Mouse (Mus musculus) R1 (cell line): ENCODE results near the gene Ifitm5.

Source experiments
- DNase-seq: peaks from one replicate; pipeline ENCODE4 v3.0.0-alpha.2; 2018; ENCODE audit warnings: low read depth, low spot score

Ifitm5 gene

DNA sequence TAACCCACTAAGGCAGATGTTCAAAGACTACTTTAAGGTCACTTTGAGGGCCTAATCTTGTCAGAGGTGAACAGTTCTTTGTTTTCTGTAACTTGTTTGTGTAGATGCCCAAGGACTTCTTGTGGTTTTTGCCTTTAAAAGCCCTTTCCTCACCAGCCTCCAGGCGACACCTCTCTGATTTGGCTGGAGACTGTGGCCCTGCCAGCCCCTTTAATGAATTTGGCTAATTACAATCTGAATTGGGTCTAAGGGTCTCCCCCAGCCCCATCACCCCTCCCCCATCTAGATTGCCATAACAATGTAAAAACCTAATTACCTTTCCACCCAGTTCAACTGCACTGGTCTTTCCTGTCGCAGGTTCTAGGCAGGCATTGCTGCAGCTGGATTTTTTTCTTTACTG lies 12.6 kb upstream of the Ifitm5 start:
- peak; percentile 57 for DNase-seq

DNA sequence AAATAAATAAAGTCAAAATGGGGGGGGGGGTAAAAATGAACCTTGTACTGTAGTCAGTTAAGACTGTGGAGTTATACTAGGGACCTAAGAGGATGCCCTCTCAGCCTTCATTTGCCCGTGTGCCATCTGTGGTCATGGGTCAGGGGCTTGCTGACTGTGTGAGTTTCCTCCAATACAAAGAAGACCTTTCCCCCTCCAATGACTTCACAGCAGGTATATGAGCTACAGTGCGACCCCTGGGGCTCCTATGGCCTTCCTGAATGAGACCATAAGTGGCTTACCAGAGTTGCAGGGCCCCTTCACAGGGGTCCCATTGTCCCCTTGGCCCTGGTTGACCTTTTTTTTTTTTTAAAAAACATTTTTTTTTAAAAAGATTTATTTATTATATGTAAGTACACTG lies 11.3 kb upstream of the Ifitm5 start:
- no peak for DNase-seq

DNA sequence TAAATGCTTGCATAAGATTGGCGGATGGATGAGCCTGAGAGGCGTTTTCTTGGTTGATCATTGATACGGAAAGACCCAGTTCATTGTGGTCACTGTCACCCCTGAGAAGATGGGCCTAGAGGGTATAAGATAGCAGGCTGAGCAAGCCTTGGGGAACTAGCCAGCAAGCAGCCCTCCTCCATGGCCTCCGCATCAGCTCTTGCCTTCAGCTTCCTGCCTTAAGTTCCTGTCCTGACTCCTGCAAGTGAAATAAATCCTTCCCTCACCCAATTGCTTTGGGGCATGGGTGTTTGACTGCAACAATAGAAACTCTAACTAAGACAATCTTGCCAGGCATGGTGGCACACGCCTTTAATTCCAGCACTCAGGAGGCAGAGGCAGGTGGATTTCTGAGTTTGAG lies 9.9 kb upstream of the Ifitm5 start:
- peak; percentile 71 for DNase-seq

DNA sequence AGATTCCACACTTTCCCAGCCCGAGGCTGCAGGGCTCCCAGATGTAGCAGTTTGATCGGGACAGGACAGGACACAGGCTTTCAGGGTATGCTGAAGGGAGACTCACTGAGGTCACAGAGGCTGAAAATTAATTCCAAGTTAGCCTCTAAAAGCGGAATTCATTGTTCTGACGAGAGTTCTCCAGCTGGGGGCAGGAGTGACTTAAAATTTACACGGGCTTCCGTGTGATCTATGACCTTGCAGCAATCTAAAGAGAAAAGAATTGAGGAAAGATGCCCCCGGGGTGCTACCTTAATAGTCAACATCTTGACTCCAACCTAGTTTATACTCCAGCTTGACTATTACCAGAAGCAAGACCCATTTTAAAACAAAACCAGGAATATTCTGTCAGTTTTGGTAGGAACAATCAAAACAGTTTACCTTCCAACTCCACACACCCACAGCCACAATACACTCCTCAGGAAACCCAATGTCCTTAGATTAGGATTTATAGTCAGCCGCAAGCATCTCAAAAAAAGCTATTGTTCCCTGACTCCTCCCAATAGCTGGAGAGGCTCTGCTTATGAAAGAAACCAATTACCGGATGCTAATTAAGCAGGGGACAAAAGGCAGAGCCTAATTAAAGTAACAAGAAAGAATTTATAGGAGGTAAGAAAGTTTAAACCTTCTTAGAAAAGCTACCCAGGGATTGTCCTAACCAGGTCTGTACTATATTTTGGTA lies 9.2 kb upstream of the Ifitm5 start:
- DNase-seq: peak; percentile 95

DNA sequence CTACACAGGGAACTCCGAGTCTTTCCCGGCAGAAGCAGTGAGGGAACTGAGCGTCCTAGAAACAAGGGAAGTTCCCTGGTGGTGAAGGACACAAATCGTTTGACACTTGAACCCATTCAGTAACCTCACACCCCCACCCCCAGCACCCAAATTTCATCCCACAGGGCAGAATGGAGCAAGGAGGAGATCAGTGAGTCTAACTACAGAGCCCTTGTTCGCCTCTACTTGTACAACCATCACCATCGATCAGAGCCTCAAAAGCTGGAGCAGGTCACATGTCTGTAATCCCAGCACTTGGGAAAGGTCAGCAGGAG lies 6.4 kb upstream of the Ifitm5 start:
- no peak for DNase-seq

DNA sequence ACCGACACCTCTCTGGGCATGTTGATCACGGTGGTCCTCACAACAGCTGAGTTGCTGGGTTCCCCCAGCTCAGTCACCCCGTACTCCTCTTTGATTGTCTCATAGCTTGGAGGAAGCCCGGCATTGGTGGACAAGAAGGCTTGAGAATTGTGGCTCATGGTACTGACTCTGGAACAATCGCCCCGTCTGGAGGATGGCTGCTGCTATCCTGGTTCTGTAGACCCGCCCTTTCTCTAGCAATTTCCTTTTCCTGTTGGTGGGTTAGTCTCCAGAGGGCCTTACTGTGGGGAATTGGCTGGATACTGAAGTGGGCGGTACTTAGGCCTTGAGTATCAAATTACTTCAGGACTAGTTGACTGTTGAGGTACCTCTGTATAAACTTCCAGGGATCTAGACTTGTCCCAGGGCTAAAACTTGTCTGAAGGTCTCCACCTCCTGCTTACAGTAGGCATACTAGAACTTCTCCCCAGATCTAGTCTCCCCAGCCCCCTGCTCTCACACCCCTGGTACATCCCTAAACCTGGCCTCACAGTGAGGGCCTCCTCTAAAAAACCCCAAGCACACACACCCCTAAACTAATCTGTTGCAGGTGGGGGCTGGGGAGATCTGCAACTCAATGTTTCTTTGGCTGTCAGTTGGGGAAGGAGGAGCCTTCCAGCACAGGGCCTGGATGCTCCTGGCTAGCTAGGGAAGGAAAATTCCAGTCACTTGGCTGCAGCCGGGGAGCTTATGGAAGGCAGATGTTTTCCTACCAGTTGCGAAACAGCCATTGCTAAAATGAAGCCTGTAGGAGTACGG lies 5.9 kb upstream of the Ifitm5 start, which contains the start of the genes Gm45717 and Ifitm2:
TSS of gene Gm45717 (minus strand) at position 180 of the 798 bp plus-strand sequence.
TSS of gene Ifitm2 (minus strand) at position 230 of the 798 bp plus-strand sequence.
- DNase-seq: peak; percentile 99

DNA sequence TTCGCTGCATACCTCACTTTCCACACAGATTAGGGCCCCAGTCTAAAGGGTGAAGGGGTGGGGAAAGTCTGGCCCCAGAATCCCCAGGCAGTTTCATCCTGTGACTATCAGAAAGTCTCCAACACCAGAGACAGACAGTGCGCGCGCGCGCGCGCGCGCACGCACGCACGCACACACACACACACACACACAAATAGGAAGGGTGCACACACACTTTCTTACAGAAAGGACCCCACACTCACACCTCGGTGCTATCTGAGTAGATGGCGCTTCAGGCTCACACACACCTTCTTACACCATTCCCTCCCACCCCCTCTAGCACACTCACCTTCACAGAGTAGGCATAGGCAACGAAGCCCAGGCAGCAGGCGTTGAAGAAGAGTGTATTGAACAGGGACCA lies 5.3 kb upstream of the Ifitm5 start:
- DNase-seq: peak; percentile 50

DNA sequence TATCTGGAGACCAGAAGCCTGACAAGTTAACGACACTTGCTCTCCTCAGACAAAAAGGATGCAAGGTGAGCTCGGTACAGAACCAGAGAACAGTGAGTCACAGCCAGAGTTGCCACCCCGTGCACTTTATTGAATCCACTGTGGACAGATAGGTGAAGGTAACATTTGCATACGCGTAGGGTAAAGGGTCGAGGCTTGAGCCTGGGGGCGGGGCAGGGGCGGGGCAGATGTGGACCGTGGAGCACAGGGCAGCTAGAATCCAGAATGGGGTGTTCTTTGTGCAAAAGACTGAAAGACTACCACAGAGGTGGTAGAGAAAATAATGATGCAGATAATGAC lies 4.6 kb upstream of the Ifitm5 start:
- DNase-seq: peak; percentile 62

DNA sequence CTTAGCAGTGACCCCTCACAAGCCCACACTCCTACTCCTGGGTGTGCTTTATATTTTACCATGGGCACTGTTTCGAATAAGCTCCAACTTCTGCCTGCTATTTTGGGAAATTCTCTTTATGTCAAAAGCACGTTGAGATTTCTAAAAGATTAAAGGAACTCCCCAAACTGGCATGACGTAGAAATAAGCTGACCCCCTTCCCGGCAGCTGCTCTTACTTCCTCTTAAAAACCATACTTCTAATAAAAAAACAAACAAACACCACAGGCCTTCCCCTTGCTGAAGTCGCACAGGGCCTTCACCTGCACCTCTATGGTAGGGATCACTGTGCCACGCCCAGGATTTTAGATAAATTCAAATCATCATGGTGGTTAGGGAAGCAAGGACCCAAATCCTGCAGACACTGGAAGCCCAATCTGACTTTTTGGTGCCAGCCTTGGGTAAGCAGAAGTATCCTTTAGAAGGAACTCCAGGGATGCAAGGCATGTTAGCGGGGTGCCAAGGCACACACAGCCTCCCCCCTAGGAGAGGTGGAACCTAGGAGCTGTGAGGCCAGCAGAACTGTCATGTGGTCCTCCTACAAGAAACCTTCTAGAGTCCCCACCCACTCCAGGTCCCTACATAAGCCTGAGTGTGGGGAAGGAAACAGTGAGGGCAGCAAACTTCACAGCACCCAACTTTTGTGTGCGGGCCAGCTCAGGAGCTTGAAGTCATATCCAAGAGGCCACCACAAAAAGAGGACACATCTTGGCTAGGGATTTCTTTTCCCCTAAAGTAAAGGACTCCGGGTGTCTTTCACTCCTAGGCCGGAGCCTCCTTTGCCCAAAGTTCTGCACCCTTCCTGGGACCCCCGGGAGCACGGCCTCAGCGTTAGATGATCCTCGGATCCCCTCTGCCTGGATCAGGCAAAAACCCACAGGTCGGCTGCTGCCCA lies 4.0 kb upstream of the Ifitm5 start:
- no peak for DNase-seq

DNA sequence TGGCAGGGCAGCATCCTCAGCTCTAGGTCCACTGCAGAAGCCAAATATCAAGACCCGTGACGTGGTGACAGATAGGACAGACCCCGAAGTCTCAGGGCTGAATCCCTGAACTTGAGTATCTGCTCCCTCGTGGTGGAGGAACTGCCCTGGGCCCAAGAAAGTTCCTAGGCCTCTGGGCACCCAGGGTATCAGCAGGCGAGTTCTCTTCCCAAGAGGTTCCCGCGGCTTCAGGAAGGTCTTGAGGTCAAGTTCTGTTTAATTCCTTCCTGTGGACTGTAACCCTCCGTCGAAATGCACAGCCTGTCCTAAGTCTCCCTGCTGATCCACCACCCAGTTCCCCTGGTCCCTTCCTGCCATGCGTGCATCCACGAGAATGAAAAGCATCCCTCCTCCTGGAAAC lies 3.0 kb upstream of the Ifitm5 start:
- no peak for DNase-seq

DNA sequence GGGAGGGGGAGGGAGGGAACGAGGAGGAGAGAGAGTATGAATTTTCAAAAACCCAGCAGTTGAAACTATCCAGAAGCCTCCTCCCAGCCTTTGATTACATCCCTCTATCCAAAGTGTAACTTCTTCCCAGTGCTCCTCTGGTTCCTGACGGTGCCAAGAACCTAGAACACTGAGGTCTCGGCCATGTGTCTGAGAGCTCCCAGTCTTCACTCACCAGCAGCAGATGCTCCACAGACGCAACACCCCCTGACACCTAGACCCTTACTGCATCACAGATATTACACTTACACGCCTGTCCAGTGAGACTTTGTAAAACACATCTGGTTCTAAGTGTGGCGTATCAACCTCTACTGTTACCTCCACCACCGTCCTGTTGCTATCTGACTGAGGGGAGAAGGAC lies 2.4 kb upstream of the Ifitm5 start:
- no peak for DNase-seq

DNA sequence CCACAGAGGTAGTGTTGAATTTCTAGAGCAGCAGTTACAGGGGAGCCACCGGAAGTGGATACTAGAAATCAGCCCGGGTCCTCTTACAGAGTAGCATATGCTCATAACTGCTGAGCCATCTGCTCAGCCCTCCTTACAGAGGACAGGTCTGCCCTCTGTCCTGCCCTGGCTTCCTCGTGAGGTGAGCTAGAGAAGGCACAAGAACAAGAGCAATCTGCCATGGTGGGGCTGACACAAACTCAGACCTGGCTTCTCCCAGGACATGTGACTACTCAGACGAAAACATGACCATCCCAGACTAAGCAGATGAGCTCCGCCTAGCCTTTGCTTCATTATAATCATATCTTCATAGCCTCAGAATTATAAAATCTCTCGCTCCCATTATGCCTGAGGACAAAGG lies 1.7 kb upstream of the Ifitm5 start:
- no peak for DNase-seq

DNA sequence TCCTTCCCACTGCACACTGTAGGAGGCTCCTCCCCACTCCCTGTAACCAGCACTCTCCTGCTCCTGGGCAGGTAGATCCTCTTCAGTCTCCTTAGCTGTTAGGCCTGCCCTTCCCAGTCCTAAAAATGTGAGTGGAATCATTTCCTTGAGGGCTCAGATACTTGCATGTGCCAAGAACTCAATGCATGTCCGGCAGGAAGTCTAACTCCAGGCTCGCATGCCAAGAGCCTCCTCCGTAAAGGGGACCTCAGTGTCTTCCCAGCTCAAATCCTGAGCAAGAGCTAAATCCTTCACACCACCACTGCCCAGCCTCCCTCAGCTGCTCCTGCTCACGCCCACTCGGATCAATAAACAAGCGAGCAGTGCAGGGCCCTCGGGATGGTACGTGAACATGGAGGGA lies 960 bp upstream of the Ifitm5 start:
- DNase-seq: no peak

DNA sequence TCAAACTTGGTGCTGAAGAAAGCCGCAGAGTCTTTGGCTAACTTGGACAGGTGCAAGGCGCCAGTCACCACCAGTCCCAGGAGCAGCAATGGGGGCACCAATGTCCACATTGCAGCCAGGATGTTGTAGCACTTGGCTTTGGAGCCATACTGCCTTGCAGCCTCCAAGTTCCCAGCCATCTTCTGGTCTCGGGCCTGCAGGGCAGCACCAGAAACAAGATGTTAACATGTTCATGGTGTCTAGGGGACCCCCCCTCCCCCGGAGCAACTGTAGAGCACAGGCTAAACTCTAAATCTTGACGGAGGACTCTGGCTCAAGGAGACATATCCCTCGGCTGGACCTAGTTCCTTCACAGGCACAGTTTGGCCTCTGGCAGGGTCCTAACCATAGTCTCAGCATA lies 836 bp downstream of the Ifitm5 start:
- no peak for DNase-seq

DNA sequence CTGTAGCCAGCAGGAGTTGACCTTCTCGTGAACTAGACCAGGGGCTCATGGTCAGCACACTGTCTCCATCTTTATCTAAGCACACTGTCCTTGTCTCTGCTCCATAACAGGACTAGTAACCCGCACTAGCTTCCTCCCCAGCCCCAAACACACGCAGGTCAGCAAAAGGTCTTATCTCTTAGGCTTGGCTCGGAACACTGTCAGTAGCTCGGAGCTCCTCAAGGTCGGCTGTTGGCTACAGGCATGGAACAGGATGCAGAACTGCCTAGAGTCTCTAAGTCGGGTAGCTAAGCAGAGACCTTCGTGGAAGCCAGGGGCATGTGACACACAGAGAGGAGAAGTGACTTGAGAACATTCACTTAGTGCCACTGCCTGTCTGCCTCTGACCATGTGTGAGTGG lies 1.9 kb downstream of the Ifitm5 start:
- no peak for DNase-seq

DNA sequence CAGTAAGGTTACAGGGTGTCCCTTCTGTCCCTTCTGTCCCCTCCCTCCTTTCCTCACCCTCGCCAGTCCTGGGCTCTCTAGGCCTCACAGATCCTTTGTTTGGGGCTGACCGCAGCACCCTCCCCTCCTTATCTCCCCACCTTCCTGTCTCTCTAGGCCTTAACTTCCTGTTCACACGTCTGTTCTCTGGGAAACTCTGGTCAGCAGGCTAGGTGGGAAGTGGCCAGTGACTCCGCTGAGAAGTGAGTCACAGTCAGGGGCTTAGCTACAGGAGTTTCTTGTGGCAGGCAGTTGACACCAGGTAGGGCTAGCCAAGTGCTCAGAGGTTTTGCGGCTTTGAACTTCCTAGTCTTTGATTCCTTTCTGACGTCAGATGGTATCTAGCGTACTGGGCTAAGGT lies 3.1 kb downstream of the Ifitm5 start:
- no peak for DNase-seq

DNA sequence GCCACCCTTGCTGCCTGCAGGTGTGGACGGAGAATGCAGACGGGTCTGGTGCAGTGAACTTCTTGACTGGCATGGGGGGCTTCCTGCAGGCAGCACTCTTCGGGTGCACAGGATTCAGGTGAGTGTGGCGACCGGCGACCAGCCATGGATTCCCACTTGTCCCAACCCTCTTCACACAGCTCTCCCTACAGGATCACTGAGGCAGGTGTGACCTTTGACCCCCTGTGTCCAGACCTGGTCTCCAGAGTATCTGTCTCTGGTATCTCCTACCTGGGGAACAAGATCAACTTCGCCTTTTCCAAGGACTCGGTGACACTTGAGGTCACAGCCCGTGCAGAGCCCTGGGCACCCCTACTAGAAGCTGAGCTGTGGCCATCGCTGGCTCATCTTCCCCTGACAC lies 3.8 kb downstream of the Ifitm5 start:
- no peak for DNase-seq

DNA sequence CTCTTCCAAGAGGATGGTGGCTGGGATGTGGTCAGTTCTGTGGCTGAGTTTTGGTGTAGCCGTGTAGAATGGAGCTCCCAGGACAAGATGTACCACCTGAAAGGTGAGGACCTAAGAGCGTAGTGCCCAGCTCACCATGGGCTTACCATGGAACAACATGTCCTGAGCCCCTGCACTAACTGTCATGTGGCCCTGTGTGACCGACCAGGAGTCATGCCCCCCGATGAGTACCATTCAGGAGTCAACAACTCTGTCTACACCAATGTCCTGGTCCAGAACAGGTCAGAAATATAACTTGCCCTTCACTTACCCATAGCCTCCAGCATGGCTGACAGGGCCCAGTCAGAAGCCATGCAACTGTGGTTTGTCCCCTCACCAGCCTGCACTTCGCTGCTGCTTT lies 4.8 kb downstream of the Ifitm5 start:
- no peak for DNase-seq

DNA sequence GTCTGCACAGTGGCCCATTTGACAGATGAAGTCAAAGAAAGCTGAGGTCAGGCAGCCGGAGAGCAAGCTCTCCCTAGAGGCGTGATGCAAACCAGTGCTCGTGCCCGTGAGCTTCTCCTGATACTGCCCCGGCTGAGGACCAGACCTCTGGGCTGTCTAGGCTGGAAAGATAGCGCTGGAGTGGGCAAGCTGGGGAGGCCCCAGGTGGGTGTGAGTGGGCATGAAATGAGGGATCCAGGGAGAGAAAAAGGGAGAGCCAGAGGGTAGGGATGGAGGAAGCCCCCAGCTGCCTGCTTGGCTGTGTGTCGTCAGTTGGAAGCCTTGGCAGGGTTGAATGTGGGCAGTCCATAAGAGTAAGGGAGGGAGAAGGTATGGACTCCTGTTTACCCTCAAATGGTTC lies 5.9 kb downstream of the Ifitm5 start:
- DNase-seq: no peak

DNA sequence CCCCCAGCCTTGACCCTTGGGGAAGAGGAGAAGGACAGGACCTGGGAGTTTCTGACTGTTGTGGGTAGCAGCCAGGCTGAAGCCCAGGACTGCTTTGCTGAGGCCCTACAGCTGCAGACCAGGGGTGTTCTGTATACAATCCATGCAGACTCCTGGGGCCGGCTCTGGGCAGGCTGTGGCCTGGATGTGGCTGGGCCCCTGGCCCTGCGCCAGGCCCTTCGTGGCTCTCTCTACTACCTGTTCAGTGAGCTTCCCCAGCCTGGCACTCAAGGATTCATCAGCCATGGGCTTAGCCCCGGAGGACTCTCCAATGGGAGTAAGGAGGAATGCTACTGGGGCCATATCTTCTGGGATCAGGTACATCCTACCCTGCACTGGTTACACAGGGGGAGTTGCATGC lies 6.7 kb downstream of the Ifitm5 start:
- no peak for DNase-seq

DNA sequence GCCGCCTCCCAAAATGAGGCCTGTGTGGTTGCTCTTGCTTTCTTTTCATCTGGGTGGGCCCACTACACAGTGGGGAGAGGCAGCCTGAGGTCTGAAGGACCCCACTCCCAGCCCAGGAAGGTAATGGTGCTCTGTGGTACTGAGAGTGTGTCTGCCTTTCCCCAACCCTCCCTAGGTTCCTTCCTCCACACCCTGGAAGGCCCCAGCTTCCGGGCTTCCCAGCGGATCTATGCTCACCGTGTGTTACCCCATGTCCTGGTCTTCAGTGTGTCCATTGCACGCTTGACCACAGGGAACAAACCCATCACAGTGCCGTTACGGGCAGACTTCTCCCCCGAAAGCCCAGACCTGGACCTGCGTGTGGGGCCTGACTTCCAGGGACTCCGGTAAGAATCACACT lies 7.3 kb downstream of the Ifitm5 start:
- DNase-seq: no peak

DNA sequence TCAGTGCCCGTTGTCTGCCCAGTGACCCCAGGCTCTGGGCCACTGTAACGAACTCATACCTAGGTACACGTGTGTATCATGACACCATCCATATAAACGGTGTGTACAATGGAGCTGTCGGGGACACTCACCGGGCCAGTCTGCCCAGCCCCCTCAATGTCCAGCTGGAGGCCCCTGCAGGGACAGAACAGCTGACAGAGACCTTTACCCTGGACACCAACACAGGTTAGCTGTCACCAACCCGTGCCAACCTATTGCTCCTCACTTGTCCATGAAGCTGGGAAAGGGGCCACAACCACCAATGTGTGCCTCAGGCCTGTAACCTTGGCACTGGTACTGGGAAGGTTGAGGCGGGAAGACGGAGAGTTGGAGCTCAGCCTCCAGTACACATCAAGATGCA lies 7.8 kb downstream of the Ifitm5 start:
- DNase-seq: no peak
